Mouse (Mus musculus): ENCODE results near the gene Mymx.
A peak's percentile ranks its signal among the peaks of the same experiment; 100 is the strongest.

DNA sequence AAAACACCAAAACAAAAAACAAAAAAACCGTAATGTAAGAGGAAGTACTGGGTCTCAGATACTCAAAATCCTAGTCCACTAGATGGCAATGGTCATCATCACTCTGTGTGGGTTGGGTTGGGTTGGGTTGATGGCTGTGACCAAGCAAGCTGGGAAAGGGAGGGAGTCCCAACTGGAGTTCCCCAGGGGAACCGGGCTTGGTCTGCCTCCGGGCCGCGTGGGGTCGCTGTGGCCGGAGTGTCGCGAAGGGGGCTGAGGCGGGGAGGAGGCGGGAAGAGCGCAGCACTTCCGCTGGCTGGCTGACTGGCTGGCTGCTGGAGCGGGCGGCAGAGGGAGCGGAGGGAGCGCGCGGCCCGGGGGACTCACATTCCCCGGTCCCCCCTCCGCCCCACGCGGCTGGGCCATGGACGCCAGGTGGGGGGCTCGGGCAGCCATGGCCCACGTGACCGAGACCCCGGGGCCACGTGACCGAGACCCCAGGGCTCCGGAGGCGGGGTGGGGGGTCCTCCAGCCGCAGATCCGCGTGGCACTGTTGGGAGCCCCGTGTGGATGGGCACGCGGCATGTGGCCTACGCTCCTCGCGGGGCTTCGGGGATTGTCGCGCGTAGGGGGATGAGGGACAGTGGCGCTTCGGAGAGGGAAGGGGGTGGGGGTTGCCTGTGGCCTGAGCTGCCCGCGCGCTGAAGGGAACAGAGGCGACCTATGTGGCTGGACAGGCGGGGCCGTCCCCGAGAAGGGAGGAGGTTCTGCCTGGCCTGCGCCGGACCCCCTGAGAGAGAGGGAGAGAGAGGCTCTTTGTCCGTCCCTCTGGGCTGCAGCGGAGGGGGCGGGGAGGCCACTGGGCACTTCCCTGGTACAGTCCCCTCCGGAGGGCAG is 38.0 kb downstream of the Mymx start, which contains the start of gene Slc35b2:
- TF ChIP-seq CTCF (IDR thresholded peaks at IDR 0.05; ENCODE audit: borderline replicate concordance, extremely low read depth, insufficient read depth, insufficient read length) (peak; percentile 83), POLR2A (IDR thresholded peaks at IDR 0.05; ENCODE audit: borderline replicate concordance, extremely low read depth, insufficient read depth, insufficient read length, poor library complexity, severe bottlenecking) (peak; percentile 83)

All from brain, embryonic 14.5 days (tissue).